Mouse (Mus musculus) liver, adult 2 months (tissue): ENCODE results near the gene Apol8.

Experiments used
- CTCF ChIP-seq: fragments of 200-500 bp; IDR thresholded peaks from 2 replicates; pipeline ENCODE4 v1.5.1; 2011; ENCODE audit warnings: low read depth, low read length, control low read depth
- POLR2A ChIP-seq: fragments of 200-500 bp; IDR thresholded peaks from 2 replicates; pipeline ENCODE4 v1.6.1; 2011; ENCODE audit warnings: low read length, control low read depth; ENCODE audit not compliant: insufficient read depth; ENCODE audit errors: extremely low read depth

DNA sequence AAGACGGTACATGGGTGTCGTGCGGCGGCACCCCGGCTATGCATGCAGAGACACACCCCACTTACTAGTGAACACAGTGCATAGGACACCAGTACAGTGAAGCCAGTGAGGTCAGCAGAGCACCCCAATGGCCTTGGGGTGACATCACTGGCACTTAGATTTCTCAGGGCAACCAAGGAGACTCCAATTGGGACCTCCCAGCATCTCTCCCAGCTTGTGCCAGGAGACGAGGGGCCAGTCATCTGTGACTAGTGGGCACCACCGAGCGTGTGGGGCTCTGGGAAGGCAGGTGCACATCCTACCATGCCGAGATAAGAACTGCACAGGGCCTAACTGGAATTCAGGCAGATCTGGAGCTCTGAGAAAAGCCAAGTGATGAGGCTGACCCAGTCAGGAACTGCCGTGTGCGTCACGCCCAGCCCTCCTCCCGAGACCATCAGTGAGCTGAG, 38.1 kb upstream of the Apol8 start:
- no peak for TF ChIP-seq CTCF
- TF ChIP-seq POLR2A = no peak
